Mouse (Mus musculus) heart, postnatal 10 days (tissue): ENCODE data around the gene Lrrfip2. TPM values are rescaled to one million over a fixed set of nuclear protein-coding genes. Genes with fewer than 3 reads are reported as not detected.

ENCODE experiments used
- DNase-seq, 2 experiments: peaks; one replicate each; pipeline ENCODE4 v3.0.0; 2021
- intact Hi-C: fragments of 180-260 bp; cut with DNase I; formaldehyde crosslinking; loops from one replicate; pipeline ENCODE4 v1.15.1; 2025
- total RNA-seq, 2 experiments: library from RNA; stranded (reverse); gene quantifications; 2 replicates each; pipeline ENCODE4 v1.2.3; 2021

Lrrfip2 gene
- total RNA-seq, 2 experiments from 2014 or later, result 105 to 108 TPM

- intact Hi-C loops, result loop anchor here (5.0 kb wide), 2 partner anchors 35 to 60 kb away; partner anchors contain the start of gene Lrrfip2
- DNase-seq, result no peak
Observed at GRCm38 (mm10) chr9:111152314-111152897, 35.0 kb downstream of the Lrrfip2 start.

DNA sequence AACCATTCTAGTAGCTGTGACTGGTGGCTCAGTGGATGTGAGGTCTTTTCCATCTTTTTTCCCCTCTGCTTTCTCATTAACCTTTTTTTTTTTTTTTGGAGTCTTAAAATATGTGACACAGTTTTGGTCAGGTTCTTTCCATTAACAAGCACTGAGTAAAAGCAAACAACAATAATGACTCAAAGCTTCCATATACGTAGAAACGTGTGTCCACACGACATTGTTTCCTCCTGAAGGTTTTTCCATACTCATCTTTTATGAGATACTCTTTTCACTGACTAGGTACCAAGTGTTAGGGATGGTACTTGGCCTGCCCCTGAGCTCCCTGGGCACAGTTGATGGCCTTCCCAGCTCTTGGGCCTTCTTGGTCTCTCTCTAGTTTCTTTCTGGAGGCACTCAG lies 35.6 kb downstream of the Lrrfip2 start:
- no peak for DNase-seq
- intact Hi-C loops, result loop anchor here (5.0 kb wide), 2 partner anchors 36 to 61 kb away; partner anchors contain the start of gene Lrrfip2

GRCm38 (mm10) chr9:111155764-111156458 lies 38.5 kb downstream of the Lrrfip2 start:
- peak in 1 of 2 experiments; percentile 34 for DNase-seq
- intact Hi-C loops, result no loop called here

DNA sequence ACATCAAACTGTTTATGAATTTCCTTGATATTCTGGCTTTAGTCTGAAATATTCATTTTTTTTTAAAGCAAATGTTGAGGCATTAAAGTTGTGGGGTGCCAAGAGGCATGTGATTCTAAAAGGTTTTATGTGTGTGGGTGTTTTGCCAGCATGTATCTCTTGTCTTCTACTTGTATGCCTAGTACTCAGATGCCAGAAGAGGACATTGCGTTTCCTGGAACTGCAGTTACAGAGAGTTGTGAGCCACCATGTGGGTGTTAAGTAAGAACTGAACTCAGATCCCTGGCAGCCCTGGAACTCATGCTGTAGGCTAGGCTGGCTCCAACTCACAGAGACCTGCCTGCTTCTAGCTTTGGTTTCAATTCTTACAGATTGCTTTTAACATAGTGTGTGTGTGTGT lies 42.2 kb downstream of the Lrrfip2 start:
- DNase-seq, result no peak
- intact Hi-C loops, result no loop called here

DNA sequence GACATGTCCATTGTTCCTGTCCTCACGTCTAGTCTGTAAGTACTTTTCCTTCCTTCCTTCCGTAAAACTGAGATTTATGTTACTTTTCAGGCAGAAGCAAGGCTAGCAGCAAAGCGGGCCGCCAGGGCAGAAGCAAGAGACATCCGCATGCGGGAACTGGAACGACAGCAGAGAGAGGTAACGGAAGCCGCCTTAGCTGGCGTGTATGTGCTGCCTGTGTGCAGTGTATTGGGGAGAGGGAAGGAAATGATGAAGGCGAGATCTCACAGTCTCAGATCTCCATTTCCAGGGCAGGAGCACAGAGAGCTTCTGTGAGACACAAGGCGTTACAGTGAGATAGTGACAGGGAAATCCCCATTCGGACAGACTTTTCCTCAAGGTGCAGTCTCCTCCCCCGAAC lies 43.8 kb downstream of the Lrrfip2 start:
- DNase-seq, result no peak
- intact Hi-C loops, result no loop called here

DNA sequence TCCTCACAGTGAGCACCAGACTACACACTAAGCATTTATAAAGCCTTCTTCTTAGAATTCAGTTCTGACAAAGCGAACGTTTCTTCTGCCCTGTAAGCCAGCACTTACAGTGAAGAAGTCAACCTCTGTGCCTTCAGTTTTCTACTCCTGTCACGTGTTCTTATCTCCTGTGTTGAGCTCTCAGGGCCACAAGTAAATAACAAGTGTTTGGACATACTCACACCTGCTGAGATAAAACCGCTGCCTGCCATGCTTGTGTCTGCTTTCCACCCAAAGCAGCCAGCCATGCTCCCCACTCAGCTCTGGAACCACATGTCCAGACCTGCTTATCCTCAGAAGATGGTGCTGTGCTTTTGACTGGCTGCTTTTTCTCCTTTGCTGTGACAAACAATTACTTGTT lies 49.2 kb downstream of the Lrrfip2 start:
- DNase-seq, result no peak
- intact Hi-C loops, result no loop called here

DNA sequence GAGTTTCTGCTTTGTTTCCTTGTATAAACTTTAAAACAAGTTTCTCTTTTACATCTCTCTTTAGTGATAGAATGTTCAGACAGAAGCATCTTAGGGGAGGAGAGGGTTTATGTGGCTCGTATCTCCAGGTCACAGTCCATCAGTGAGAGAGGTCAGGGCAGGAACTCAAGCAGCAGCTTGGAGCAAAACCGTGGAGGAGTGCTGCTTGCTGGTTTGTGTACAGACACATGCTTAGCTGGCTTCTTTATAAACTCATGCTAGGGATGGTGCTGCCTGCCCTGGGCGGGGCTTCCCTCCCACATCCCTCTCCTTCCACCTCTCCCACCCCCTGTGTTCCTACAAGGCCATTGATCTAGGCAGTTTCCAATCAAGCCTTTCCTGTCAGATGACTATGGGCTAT lies 53.0 kb downstream of the Lrrfip2 start:
- intact Hi-C loops, result no loop called here
- no peak for DNase-seq

DNA sequence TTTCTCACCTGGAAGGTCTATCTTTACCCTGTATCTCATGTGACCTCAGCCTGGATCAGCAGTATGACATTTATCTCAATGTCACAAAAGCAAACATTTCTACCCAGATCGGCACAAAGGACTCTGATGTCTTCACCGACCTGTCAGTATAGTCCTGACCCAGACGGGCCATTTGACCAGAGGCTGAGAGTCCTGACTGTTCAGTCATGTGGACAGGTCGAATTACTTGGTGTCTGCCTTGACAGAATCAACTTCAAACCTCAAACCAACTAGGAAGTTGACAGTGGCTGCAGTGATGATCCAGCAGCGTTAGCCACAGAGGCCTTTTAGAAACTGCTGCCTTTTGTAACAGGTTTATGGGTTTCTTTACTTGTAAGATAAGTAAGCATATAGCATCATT lies 56.7 kb downstream of the Lrrfip2 start:
- no peak for DNase-seq
- intact Hi-C loops, result no loop called here

DNA sequence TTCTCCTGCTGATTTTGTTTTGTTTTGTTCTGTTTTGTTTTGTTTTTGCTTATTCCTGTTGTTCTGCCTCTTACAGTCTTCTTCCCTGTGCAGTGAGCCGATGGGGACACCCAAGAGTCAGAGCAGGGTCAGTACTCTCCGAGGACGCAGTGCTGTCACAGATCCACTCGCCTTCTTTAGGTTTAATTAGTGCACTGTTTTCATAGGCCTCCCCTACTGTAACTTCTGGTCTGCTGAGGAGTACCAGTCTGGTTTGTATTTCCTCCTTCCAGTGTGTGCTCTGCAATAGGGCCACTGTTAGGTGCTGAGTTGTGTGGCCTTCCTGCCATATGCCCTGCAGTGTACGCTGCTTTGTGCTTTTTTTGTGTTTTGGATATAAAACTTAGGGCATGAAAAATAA lies 61.6 kb downstream of the Lrrfip2 start:
- intact Hi-C loops, result no loop called here
- DNase-seq, result no peak

GRCm38 (mm10) chr9:111182176-111182575 lies 64.8 kb downstream of the Lrrfip2 start:
- intact Hi-C loops, result no loop called here

DNA sequence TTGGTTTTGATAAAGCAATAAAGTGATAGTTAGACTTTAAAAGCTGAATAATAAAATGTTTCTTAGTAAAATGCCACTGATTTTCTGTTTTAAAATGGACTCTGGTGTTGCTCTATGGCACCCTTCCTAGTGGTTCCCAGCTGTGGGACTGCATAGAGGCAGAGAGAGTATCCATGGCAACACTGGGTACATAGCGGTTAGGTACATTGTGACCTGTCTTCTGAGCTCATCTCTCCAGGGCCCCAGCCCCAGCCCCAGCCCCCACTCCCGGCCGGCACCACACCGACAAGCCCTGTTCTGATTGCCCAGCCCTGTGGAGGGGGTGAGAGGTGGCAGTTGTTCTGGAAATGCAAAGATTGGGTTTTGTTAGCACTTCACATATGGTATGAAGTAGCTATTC lies 67.5 kb downstream of the Lrrfip2 start:
- intact Hi-C loops, result no loop called here
- DNase-seq, result no peak

More at GRCm38 (mm10) chr9:111182176-111182575, 64.8 kb downstream of the Lrrfip2 start:
- DNase-seq, result no peak

DNA sequence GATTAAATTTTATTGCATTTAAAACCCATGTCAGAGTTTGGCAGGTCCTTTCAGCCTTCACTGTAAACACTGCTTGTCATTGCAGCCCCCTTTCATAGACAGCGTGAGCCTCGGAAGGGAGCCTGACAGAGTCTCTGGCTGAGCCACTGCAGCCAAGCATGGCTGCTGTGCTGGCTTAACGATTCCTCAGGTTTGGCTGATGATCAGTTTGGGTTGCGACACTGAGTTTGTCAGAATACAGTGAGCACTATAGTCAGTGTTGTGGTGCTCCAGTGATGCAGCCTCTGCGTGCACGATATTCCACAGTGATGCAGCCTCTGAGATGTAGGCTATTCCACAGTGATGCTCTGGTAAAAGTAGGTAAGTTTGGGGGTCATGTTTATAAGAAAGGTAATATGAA lies 69.5 kb downstream of the Lrrfip2 start:
- intact Hi-C loops, result no loop called here
- DNase-seq, result no peak

DNA sequence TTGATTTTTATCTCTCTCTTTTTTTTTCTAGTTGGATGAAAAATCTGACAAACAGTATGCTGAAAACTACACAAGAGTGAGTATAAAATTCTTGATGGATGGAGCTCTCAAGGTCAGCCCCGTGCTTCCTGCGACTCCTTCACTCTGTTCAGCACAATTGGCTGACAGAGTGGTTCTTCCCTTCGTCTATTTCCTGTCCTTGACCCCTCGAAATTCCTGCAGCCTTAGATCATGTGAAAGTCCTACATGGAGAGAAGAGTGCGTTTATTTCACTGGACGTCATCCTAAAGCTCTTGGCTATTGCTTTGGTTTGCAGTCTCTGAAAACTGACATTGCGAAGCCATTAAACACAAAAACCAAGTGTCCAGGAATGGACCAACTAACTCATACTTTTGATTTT lies 71.3 kb downstream of the Lrrfip2 start:
- intact Hi-C loops, result no loop called here
- peak; percentile 35 to 40 for DNase-seq

- intact Hi-C loops, result no loop called here
- DNase-seq, result no peak
Observed at GRCm38 (mm10) chr9:111193211-111193610, 75.8 kb downstream of the Lrrfip2 start.

- DNase-seq, result no peak
- intact Hi-C loops, result no loop called here
Observed at GRCm38 (mm10) chr9:111197116-111197515, 79.7 kb downstream of the Lrrfip2 start.

GRCm38 (mm10) chr9:111197712-111198111 lies 80.3 kb downstream of the Lrrfip2 start:
- intact Hi-C loops, result no loop called here
- DNase-seq, result no peak

DNA sequence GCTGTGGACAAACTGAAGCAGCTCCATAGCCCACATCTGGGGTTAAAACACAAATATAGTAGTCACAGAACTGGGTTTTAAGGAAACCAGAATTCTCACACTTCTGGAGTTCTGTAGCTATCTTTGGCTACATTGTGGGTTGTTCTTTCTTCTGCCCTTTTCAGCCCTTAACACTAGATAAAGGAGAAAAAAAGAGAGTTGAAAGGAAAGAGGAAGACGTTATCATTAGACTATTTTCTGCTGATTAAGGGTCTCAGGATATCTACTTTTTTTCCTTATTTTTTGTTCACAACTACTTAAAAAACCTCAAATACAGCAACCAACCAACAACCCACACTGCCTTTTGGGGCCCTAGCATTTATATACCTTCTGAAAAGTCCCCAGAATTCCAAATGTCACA lies 80.9 kb downstream of the Lrrfip2 start:
- intact Hi-C loops, result no loop called here
- DNase-seq, result no peak

GRCm38 (mm10) chr9:111200208-111200607 lies 82.8 kb downstream of the Lrrfip2 start:
- no peak for DNase-seq
- intact Hi-C loops, result no loop called here

DNA sequence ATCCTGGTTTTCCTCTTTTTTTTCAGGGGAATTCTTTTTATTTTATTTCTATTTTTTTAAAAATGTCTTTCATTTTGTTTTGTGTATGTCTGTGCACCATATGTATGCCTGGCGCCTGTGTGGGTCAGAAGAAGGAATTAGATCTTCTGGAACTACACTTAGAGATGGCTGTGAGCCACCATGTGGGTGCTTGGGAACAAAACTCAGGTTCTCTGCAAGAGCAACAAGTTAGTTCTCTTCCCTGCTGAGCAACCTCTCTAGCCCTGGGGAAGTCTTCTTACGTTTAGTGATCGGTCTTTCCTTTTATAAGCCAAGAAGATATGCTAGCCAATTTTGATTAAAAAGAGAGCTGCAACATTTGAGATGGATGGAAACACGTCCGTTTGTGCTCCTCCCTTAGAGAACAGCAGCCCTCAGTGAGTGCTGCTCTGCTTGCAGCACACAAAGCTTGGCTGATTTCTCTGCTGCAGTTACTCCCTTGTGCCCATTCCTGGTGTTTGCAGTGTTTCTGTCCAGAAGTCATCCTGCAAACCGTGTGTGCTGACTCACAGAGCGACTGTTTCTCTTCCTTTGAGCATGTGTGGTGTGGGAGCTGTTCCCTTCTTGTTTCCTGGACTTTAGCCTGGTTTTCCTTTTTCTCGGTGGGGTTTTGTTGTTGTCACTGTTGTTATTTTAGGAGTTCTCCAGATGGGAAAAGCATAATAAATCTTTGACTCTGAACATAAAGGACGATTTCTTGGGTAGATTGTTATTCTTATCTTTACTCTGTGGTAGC lies 87.4 kb downstream of the Lrrfip2 start:
- peak; percentile 41 to 44 for DNase-seq
- intact Hi-C loops, result loop anchor here (5.0 kb wide), 1 partner anchor 87 kb away; the partner anchor contains the start of gene Lrrfip2

GRCm38 (mm10) chr9:111207683-111208082 lies 90.3 kb downstream of the Lrrfip2 start:
- intact Hi-C loops, result loop anchor here (5.0 kb wide), 1 partner anchor 90 kb away; the partner anchor contains the start of gene Lrrfip2
- no peak for DNase-seq

DNA sequence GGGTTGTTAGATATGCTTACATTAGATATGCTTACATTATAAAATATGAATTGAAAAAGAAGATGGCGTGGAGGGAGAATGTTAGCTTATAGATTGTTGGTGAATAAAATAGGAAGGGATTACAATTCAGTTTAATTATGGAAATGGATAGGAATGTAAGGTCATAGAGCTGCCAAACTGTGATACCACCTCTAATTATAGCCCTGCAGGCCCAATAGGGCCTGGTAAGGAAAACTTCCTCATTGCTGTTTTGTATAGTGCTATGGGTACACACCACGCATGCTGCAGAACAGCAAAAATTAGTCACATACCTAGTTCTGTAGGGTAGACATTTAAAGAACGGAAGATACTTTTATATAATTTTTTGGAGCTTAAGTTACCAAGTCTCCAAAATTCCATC lies 90.8 kb downstream of the Lrrfip2 start:
- DNase-seq, result no peak
- intact Hi-C loops, result loop anchor here (5.0 kb wide), 1 partner anchor 91 kb away; the partner anchor contains the start of gene Lrrfip2
